Mouse (Mus musculus) CH12.LX (cell line): ENCODE measurements at regions not wholly inside any gene's neighbourhood (a gene's known extent, or its start where the extent isn't known, plus 50 kb on each side); places are given as distances from the start of the nearest gene placed in this dataset.

Experiments
- DNase-seq: peaks from one replicate; pipeline ENCODE4 v3.0.0-alpha.2; 2013; ENCODE audit errors: extremely low read depth
- H3K27ac ChIP-seq: 2 replicates; pipeline ENCODE4 v1.5.1; 2012; ENCODE audit warnings: low read depth, mild to moderate bottlenecking, control low read depth, moderate library complexity; ENCODE audit not compliant: insufficient read depth
- H3K27me3 ChIP-seq: replicated peaks from 2 replicates; pipeline ENCODE3; 2012; ENCODE audit warnings: inconsistent platforms
- H3K36me3 ChIP-seq, 2 experiments: replicated peaks in 1 of 2; 2 replicates each; pipeline versions ENCODE3 to v1.6.1; 2012; ENCODE audit warnings: inconsistent platforms in 1 of 2, low read length in 1 of 2, mild to moderate bottlenecking in 1 of 2, mixed read lengths in 1 of 2, moderate library complexity in 1 of 2; ENCODE audit not compliant: control insufficient read depth in 1 of 2, insufficient read depth in 1 of 2
- H3K4me1 ChIP-seq, 2 experiments: 2 replicates each; pipeline ENCODE4 v1.6.1; 2012; ENCODE audit warnings: inconsistent platforms in 1 of 2, moderate library complexity in 1 of 2; ENCODE audit not compliant: insufficient read depth in 2 of 2, control insufficient read depth in 1 of 2
- H3K4me2 ChIP-seq: 2 replicates; pipeline ENCODE4 v1.6.1; 2012; ENCODE audit warnings: low read depth, mild to moderate bottlenecking, control low read depth; ENCODE audit not compliant: poor library complexity, insufficient read depth, severe bottlenecking
- H3K4me3 ChIP-seq, 3 experiments: fragments of 150-350 bp in 1 of 3; sonication (generic) in 1 of 3; replicated peaks in 1 of 3; 2 replicates each; pipeline versions ENCODE3 to v1.5.1; 2011 to 2012; ENCODE audit warnings: low read depth in 2 of 3, low read length in 2 of 3, mild to moderate bottlenecking in 2 of 3, moderate library complexity in 2 of 3, control low read depth in 1 of 3, improper control_type of control experiment in 1 of 3, inconsistent platforms in 1 of 3, mixed read lengths in 1 of 3; ENCODE audit not compliant: poor library complexity in 1 of 3
- H3K79me2 ChIP-seq: replicated peaks from 2 replicates; pipeline ENCODE4 v1.6.1; 2012; ENCODE audit warnings: mild to moderate bottlenecking, moderate library complexity; ENCODE audit not compliant: control insufficient read depth, poor library complexity, insufficient read depth, severe bottlenecking; ENCODE audit errors: extremely low read depth
- H3K9ac ChIP-seq: 2 replicates; pipeline ENCODE4 v1.6.1; 2012; ENCODE audit warnings: low read depth, mild to moderate bottlenecking, control low read depth, moderate library complexity; ENCODE audit not compliant: insufficient read depth
- H3K9me3 ChIP-seq: replicated peaks from 2 replicates; pipeline ENCODE3; 2012; ENCODE audit warnings: low read length, inconsistent platforms, mixed read lengths
- BHLHE40 ChIP-seq: IDR thresholded peaks from 2 replicates; pipeline ENCODE4 v1.6.1; 2011; ENCODE audit warnings: mild to moderate bottlenecking, low read depth, low read length, improper control_type of control experiment
- E2F4 ChIP-seq: IDR thresholded peaks from 2 replicates; pipeline ENCODE4 v1.6.1; 2011; ENCODE audit warnings: low read depth, low read length, improper control_type of control experiment; ENCODE audit not compliant: insufficient replicate concordance
- ELF1 ChIP-seq: IDR thresholded peaks from 2 replicates; pipeline ENCODE4 v1.6.1; 2014; ENCODE audit warnings: low read depth, mild to moderate bottlenecking, inconsistent platforms, low read length, improper control_type of control experiment
- EP300 ChIP-seq: IDR thresholded peaks from 2 replicates; pipeline ENCODE4 v1.6.1; 2011; ENCODE audit warnings: low read length, improper control_type of control experiment
- HCFC1 ChIP-seq: IDR thresholded peaks from 2 replicates; pipeline ENCODE4 v1.6.1; 2012; ENCODE audit warnings: low read depth, mild to moderate bottlenecking, inconsistent platforms, low read length, improper control_type of control experiment
- IRF4 ChIP-seq: IDR thresholded peaks from 2 replicates; pipeline ENCODE4 v1.6.1; 2014; ENCODE audit warnings: low read depth, mild to moderate bottlenecking, inconsistent platforms, low read length, improper control_type of control experiment
- JUND ChIP-seq: conservative IDR thresholded peaks from 2 replicates; pipeline ENCODE4 v1.6.1; 2011; ENCODE audit warnings: low read depth, low read length, improper control_type of control experiment
- MAFK ChIP-seq: IDR thresholded peaks from 2 replicates; pipeline ENCODE4 v1.6.1; 2011; ENCODE audit warnings: low read length, improper control_type of control experiment; ENCODE audit not compliant: insufficient replicate concordance
- MAX ChIP-seq: IDR thresholded peaks from 2 replicates; pipeline ENCODE4 v1.6.1; 2011; ENCODE audit warnings: low read length, improper control_type of control experiment
- MAZ ChIP-seq: IDR thresholded peaks from 2 replicates; pipeline ENCODE4 v1.6.1; 2012; ENCODE audit warnings: low read depth, mild to moderate bottlenecking, inconsistent platforms, low read length, improper control_type of control experiment, moderate library complexity
- MYC ChIP-seq: IDR thresholded peaks from 2 replicates; pipeline ENCODE4 v1.6.1; 2011; ENCODE audit warnings: low read depth, mild to moderate bottlenecking, improper control_type of control experiment, low read length
- NELFE ChIP-seq: IDR thresholded peaks from 2 replicates; pipeline ENCODE4 v1.6.1; 2011; ENCODE audit warnings: low read depth, low read length, improper control_type of control experiment
- NRF1 ChIP-seq: IDR thresholded peaks from 2 replicates; pipeline ENCODE4 v1.6.1; 2014; ENCODE audit warnings: low read depth, mild to moderate bottlenecking, inconsistent platforms, low read length, improper control_type of control experiment, moderate library complexity
- POLR2A ChIP-seq: IDR thresholded peaks from 2 replicates; pipeline ENCODE4 v1.6.1; 2011; ENCODE audit warnings: low read depth, mild to moderate bottlenecking, improper control_type of control experiment, low read length
- POLR2AphosphoS2 ChIP-seq: IDR thresholded peaks from 2 replicates; pipeline ENCODE4 v1.6.1; 2011; ENCODE audit warnings: low read depth, low read length, improper control_type of control experiment
- RAD21 ChIP-seq: IDR thresholded peaks from 2 replicates; pipeline ENCODE4 v1.6.1; 2011; ENCODE audit warnings: low read depth, mild to moderate bottlenecking, low read length, improper control_type of control experiment, moderate library complexity
- RCOR1 ChIP-seq: conservative IDR thresholded peaks from 2 replicates; pipeline ENCODE4 v1.6.1; 2012; ENCODE audit warnings: low read depth, mild to moderate bottlenecking, inconsistent platforms, low read length, improper control_type of control experiment
- SIN3A ChIP-seq: IDR thresholded peaks from 2 replicates; pipeline ENCODE4 v1.6.1; 2012; ENCODE audit warnings: low read length, improper control_type of control experiment, inconsistent platforms
- SMC3 ChIP-seq: IDR thresholded peaks from 2 replicates; pipeline ENCODE4 v1.6.1; 2011; ENCODE audit warnings: low read depth, low read length, improper control_type of control experiment
- TCF12 ChIP-seq: IDR thresholded peaks from 2 replicates; pipeline ENCODE4 v1.6.1; 2014; ENCODE audit warnings: low read depth, mild to moderate bottlenecking, inconsistent platforms, low read length, improper control_type of control experiment
- UBTF ChIP-seq: IDR thresholded peaks from 2 replicates; pipeline ENCODE4 v1.6.1; 2012; ENCODE audit warnings: low read depth, mild to moderate bottlenecking, inconsistent platforms, low read length, improper control_type of control experiment, moderate library complexity
- USF2 ChIP-seq: conservative IDR thresholded peaks from 2 replicates; pipeline ENCODE4 v1.6.1; 2011; ENCODE audit warnings: low read depth, low read length, improper control_type of control experiment
- ZKSCAN1 ChIP-seq: IDR thresholded peaks from 2 replicates; pipeline ENCODE4 v1.6.1; 2012; ENCODE audit warnings: low read depth, inconsistent platforms, low read length, improper control_type of control experiment, borderline replicate concordance
- ZMIZ1 ChIP-seq: IDR thresholded peaks from 2 replicates; pipeline ENCODE4 v1.6.1; 2012; ENCODE audit warnings: low read depth, mild to moderate bottlenecking, inconsistent platforms, low read length, improper control_type of control experiment
- ZNF384 ChIP-seq: IDR thresholded peaks from 2 replicates; pipeline ENCODE4 v1.6.1; 2012; ENCODE audit warnings: low read depth, low read length, improper control_type of control experiment, inconsistent platforms
- dilution Hi-C: fragments of 300-500 bp; cut with MboI; formaldehyde crosslinking; loops from 2 replicates; pipeline ENCODE4 v1.14.3; 2020; ENCODE audit warnings: low sequenced_read_pairs; ENCODE audit not compliant: extremely low pct_unique_long_range_greater_than_20kb, extremely low pct_ligation_motif_present
- in situ Hi-C: fragments of 300-500 bp; cut with MboI; formaldehyde crosslinking; loops from 3 replicates; pipeline ENCODE4 v1.14.3; 2019; ENCODE audit warnings: low sequenced_read_pairs, low pct_ligation_motif_present, low pct_unique_long_range_greater_than_20kb, mixed read lengths

GRCm38 (mm10) chr5:41266317-41266716 is 441.6 kb downstream of the Rab28 start:
- in situ Hi-C loops: no loop called here
- no peaks in the 10 kb centered on the region for H3K9me3 ChIP-seq
- dilution Hi-C loops: no loop called here
- no peaks in the 10 kb centered on the region for H3K36me3 ChIP-seq
- H3K79me2 ChIP-seq: no peaks in the 10 kb centered on the region
- no peak overlapping the region for H3K4me3 ChIP-seq
- no peaks in the 10 kb centered on the region for H3K27me3 ChIP-seq
- H3K4me2 ChIP-seq: no peak overlapping the region
- TF ChIP-seq ZNF384: no peak
- no peak for TF ChIP-seq MAFK
- TF ChIP-seq ZMIZ1: no peak
- TF ChIP-seq MAZ: no peak
- TF ChIP-seq E2F4: no peak
- no peak for TF ChIP-seq HCFC1
- TF ChIP-seq TCF12: no peak
- TF ChIP-seq RAD21: no peak
- TF ChIP-seq MYC: no peak
- TF ChIP-seq NRF1: no peak
- no peak for TF ChIP-seq SMC3
- TF ChIP-seq USF2: no peak
- no peak for TF ChIP-seq BHLHE40
- TF ChIP-seq ELF1: no peak
- TF ChIP-seq POLR2A: no peak
- no peak for TF ChIP-seq NELFE
- TF ChIP-seq IRF4: no peak
- no peak overlapping the region for H3K27ac ChIP-seq
- H3K9ac ChIP-seq: no peak overlapping the region
- no peaks in the 10 kb centered on the region for H3K4me1 ChIP-seq
- no peak for DNase-seq

- in situ Hi-C loops: no loop called here
- H3K27me3 ChIP-seq: no peaks in the 10 kb centered on the region
- TF ChIP-seq POLR2A: no peak
- TF ChIP-seq RCOR1: no peak
- no peak for TF ChIP-seq SIN3A
- TF ChIP-seq JUND: no peak
- TF ChIP-seq EP300: no peak
- TF ChIP-seq ZKSCAN1: no peak
- no peak for TF ChIP-seq IRF4
- no peak for TF ChIP-seq MAX
- TF ChIP-seq TCF12: no peak
- TF ChIP-seq UBTF: no peak
- TF ChIP-seq HCFC1: no peak
- no peak for TF ChIP-seq MYC
- no peak for TF ChIP-seq POLR2AphosphoS2
- TF ChIP-seq MAFK: no peak
- H3K27ac ChIP-seq: no peak overlapping the region
- H3K4me3 ChIP-seq: no peak overlapping the region
- no peaks in the 10 kb centered on the region for H3K9me3 ChIP-seq
- dilution Hi-C loops: no loop called here
- no peaks in the 10 kb centered on the region for H3K36me3 ChIP-seq
- no peak overlapping the region for H3K4me2 ChIP-seq
- H3K79me2 ChIP-seq: no peaks in the 10 kb centered on the region
- no peak overlapping the region for H3K9ac ChIP-seq
- no peaks in the 10 kb centered on the region for H3K4me1 ChIP-seq
- DNase-seq: no peak
These were observed 446.2 kb downstream of the Rab28 start for GRCm38 (mm10) chr5:41261654-41262237.
